Mouse (Mus musculus) limb, embryonic 13.5 days (tissue): ENCODE measurements around the gene Cmtm1. TPM values are rescaled to one million over a fixed set of nuclear protein-coding genes. Genes with fewer than 3 reads are reported as not detected.
"Not testable (repeated sequence)": the region's sequence is repeated elsewhere in the genome, so short reads cannot be mapped to it uniquely, and the experiment has no call there.

Experiments
- ATAC-seq: fragments of 200-750 bp; cut with Nextera tagmentation; 2 replicates; pipeline ENCODE4 v1.8.0; 2017; ENCODE audit warnings: low read depth, moderate number of reproducible peaks, moderate TSS enrichment; ENCODE audit not compliant: low FRiP score
- H3K27ac ChIP-seq: fragments of 300-500 bp; sonication (generic); 2 replicates; pipeline ENCODE4 v1.5.1; 2015; ENCODE audit warnings: inconsistent platforms, mild to moderate bottlenecking, moderate library complexity
- H3K27me3 ChIP-seq: fragments of 300-500 bp; sonication (generic); 2 replicates; pipeline ENCODE4 v1.6.1; 2015; ENCODE audit warnings: mild to moderate bottlenecking, inconsistent platforms
- H3K36me3 ChIP-seq: fragments of 300-500 bp; sonication (generic); 2 replicates; pipeline ENCODE4 v1.6.1; 2015; ENCODE audit warnings: inconsistent platforms, mild to moderate bottlenecking, moderate library complexity
- H3K4me1 ChIP-seq: fragments of 300-500 bp; sonication (generic); 2 replicates; pipeline ENCODE4 v1.6.1; 2015; ENCODE audit warnings: inconsistent platforms
- H3K4me2 ChIP-seq: fragments of 300-500 bp; sonication (generic); replicated peaks from 2 replicates; pipeline ENCODE4 v1.6.1; 2015; ENCODE audit warnings: inconsistent platforms, mild to moderate bottlenecking, moderate library complexity
- H3K4me3 ChIP-seq: fragments of 300-500 bp; sonication (generic); 2 replicates; pipeline ENCODE4 v1.5.1; 2015; ENCODE audit warnings: moderate library complexity, mild to moderate bottlenecking, inconsistent platforms
- H3K9ac ChIP-seq: fragments of 300-500 bp; sonication (generic); 2 replicates; pipeline ENCODE4 v1.6.1; 2015; ENCODE audit warnings: mild to moderate bottlenecking, inconsistent platforms
- H3K9me3 ChIP-seq: fragments of 300-500 bp; sonication (generic); 2 replicates; pipeline ENCODE4 v1.6.1; 2016; ENCODE audit warnings: inconsistent platforms
- WGBS: fragments of 180-500 bp; shearing (Covaris S2); methylation state at CpG from one replicate; pipeline ENCODE4 v1.1.7; 2015; 5-methylcytosine and 5-hydroxymethylcytosine counted together
- polyA plus RNA-seq: library from polyadenylated mRNA; unstranded; fragments of >200 nt; fragmentation: Nextera tagmentation; extraction: Ambion mirVana; gene quantifications from 2 replicates; pipeline ENCODE4 v1.2.1, GENCODE M21; 2015

Cmtm1 gene
- polyA plus RNA-seq, 1 experiment from 2014 or later: not detected

DNA sequence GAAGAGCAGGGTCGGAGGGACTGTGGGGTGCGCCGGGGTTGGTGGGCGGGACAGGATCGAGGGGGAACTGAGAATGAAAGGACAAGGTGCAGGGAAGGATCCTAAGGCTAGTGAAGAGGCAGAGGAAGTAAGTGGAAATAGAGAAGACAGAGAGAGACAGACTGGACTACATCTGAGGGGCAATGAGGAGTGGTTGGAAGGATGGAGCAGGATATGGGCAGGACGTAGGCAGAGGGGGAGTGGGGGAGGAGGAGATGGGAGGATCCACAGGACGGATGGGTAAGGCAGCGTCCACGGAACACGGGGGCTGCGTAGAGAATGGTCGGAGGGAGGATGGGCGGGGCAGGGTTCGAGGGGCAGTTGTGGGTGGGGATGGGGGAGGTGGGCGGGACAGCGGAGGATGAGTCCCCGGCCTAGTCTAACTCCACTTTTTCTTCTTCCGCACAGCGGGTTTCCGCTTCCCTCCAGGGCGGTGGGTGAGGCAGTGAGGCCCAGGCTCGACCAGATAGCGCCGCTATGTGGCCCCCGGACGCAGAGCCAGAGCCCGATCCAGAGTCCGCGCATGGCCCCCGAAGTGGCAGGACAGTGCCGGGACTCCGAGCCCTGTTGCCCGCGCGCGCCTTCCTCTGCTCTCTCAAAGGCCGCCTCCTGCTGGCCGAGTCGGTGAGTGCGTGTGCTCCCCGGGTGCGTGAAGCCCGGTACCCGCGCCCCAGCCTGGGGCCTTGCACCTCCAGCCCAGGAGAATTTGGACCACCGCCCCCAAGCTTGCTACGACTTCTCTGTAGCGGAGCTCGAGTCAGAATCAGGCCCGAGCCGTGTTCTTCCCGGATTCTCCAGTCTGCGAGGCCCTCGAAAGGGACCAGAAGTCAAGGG is 30.5 kb upstream of the Cmtm1 start:
- ATAC-seq: peak; percentile 75
- 0% methylated on average over 52 of the region's 54 CpGs for WGBS
- peaks cover 21% of the 10 kb centered on the region for H3K4me1 ChIP-seq
- no peaks in the 10 kb centered on the region for H3K27me3 ChIP-seq
- peak overlapping the region; percentile 70 for H3K4me3 ChIP-seq
- H3K27ac ChIP-seq: peak overlapping the region; percentile 79
- peak overlapping the region; percentile 88 for H3K9ac ChIP-seq
- H3K4me2 ChIP-seq: peak overlapping the region; percentile 80
- peaks cover 12% of the 10 kb centered on the region; the same call in 1 of the 2 replicates for H3K36me3 ChIP-seq
- H3K9me3 ChIP-seq: no peaks in the 10 kb centered on the region

DNA sequence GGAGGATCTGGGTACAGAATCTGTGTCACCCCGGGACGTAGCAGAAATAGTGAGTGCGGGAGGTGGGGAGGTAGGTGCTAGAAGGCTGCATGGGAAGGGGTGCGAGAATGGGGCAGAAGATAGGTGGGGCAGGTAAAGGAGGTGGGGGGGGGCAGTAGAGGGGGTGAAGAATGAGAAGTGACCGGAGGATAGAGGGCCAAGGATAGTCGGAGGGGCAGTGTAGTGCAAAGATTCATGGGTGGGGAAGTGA is 30.0 kb upstream of the Cmtm1 start:
- ATAC-seq: no peak; the same call in 1 of the 2 replicates
- Histone ChIP-seq H3K4me3 (peak overlapping the region; percentile 70), H3K36me3 (peaks cover 7% of the 10 kb centered on the region; the same call in 1 of the 2 replicates), H3K4me1 (peaks cover 21% of the 10 kb centered on the region), H3K9me3 (no peaks in the 10 kb centered on the region), H3K27me3 (no peaks in the 10 kb centered on the region), H3K4me2 (peak overlapping the region; percentile 80), H3K9ac (peak overlapping the region; percentile 88), H3K27ac (peak overlapping the region; percentile 55; the same call in 1 of the 2 replicates)
- 4% methylated on average over 6 of the region's 6 CpGs for WGBS

GRCm38 (mm10) chr8:104339229-104339982 is 29.5 kb upstream of the Cmtm1 start, which contains the start of gene Cmtm3:
TSS of gene Cmtm3 (plus strand) at chr8:104339410.
- Histone ChIP-seq H3K4me1 (peaks cover 21% of the 10 kb centered on the region), H3K36me3 (peaks cover 3% of the 10 kb centered on the region; the same call in 1 of the 2 replicates), H3K4me2 (peak within 1 kb of the TSS; percentile 80), H3K9ac (peak within 1 kb of the TSS; percentile 88), H3K27me3 (no peaks in the 10 kb centered on the region), H3K4me3 (peak within 1 kb of the TSS; percentile 70), H3K27ac (peak within 1 kb of the TSS; percentile 55; the same call in 1 of the 2 replicates), H3K9me3 (no peaks in the 10 kb centered on the region)
- whole genome bisulfite sequencing: 18% methylated on average over 17 of the region's 18 CpGs
- ATAC-seq: no peak

DNA sequence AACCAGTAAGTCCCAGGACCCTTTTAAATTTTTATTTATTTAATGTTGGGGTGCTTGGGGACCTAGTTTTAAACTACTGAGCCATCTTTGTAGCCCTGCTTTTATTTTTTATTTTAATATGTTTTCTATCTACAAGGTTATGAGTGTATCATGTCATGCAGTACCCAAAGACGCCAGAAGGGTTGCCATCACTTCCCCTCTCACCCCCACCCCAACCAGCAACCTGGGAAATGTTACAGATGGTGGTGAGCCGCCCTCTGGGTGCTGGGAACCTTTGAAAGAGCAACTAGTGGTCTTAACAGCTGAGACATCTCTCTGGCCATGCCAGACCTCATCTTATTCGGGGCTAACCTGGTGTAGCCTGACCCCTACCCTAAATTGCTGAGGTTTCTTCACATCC is 27.9 kb upstream of the Cmtm1 start:
- no peak overlapping the region for H3K4me3 ChIP-seq
- H3K27me3 ChIP-seq: no peaks in the 10 kb centered on the region
- peaks cover 14% of the 10 kb centered on the region for H3K4me1 ChIP-seq
- H3K9me3 ChIP-seq: no peaks in the 10 kb centered on the region
- no peaks in the 10 kb centered on the region for H3K36me3 ChIP-seq
- ATAC-seq: no peak
- H3K27ac ChIP-seq: no peak overlapping the region
- WGBS: 45% methylated on average over 3 of the region's 3 CpGs
- H3K4me2 ChIP-seq: no peak overlapping the region
- H3K9ac ChIP-seq: no peak overlapping the region

GRCm38 (mm10) chr8:104336806-104337205 is 26.9 kb upstream of the Cmtm1 start:
- Histone ChIP-seq H3K4me3 (no peak overlapping the region), H3K9ac (no peak overlapping the region), H3K4me2 (no peak overlapping the region), H3K9me3 (no peaks in the 10 kb centered on the region), H3K27me3 (no peaks in the 10 kb centered on the region), H3K4me1 (peaks cover 12% of the 10 kb centered on the region), H3K36me3 (no peaks in the 10 kb centered on the region), H3K27ac (no peak overlapping the region)
- ATAC-seq: no peak
- 86% methylated on average over 1 of the region's 1 CpGs for WGBS

DNA sequence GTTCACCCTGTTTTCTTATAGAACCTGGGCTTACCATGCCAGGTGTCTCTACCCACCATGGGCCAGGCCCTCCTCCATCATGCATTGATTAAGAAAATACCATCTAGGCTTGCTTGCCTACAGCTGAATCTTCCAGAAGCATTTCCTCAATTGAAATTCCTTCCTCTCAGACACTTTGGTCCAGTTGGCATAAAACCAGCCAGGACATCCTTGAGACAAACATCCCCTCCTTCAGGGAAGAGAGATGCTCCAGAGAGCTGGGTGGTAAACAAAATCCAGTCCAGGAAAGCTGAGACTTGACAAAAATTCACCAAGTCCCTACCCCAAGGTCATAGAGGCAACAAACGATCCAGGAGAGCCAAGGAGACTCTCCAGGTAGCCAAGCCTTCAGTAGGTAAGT is 24.3 kb upstream of the Cmtm1 start:
- H3K9ac ChIP-seq: no peak overlapping the region
- no peaks in the 10 kb centered on the region for H3K4me1 ChIP-seq
- H3K27ac ChIP-seq: no peak overlapping the region
- WGBS: 72% methylated on average over 1 of the region's 1 CpGs
- no peak overlapping the region for H3K4me2 ChIP-seq
- no peak overlapping the region for H3K4me3 ChIP-seq
- ATAC-seq: no peak
- no peaks in the 10 kb centered on the region for H3K9me3 ChIP-seq
- H3K27me3 ChIP-seq: no peaks in the 10 kb centered on the region
- no peaks in the 10 kb centered on the region for H3K36me3 ChIP-seq

DNA sequence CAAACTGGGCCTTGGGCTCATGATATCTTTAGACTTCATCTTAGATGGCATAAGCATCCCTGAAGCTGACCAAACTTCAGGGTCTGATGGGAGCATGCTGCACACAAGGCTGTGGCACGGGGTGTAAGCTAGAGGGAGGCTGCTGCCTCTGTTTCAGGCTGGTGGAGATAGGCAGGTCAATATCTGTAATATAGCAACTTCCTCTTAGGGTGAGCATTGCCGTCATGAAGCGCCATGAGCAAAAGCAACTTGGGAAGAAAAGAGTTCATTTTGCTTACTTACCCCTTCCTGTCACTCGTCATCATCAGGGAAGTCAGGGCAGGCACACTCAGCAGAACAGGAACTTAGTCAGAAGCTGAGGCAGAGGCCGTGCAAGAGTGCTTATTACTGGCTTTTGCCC is 23.8 kb upstream of the Cmtm1 start:
- Histone ChIP-seq H3K9ac (no peak overlapping the region), H3K4me1 (no peaks in the 10 kb centered on the region), H3K27ac (no peak overlapping the region), H3K4me3 (no peak overlapping the region), H3K27me3 (no peaks in the 10 kb centered on the region), H3K9me3 (no peaks in the 10 kb centered on the region), H3K36me3 (no peaks in the 10 kb centered on the region), H3K4me2 (no peak overlapping the region)
- 72% methylated on average over 5 of the region's 5 CpGs for WGBS
- ATAC-seq: no peak

GRCm38 (mm10) chr8:104332665-104333631 is 23.0 kb upstream of the Cmtm1 start:
- Histone ChIP-seq H3K4me3 (no peak overlapping the region), H3K9ac (no peak overlapping the region), H3K4me2 (no peak overlapping the region), H3K27me3 (no peaks in the 10 kb centered on the region), H3K9me3 (no peaks in the 10 kb centered on the region), H3K36me3 (no peaks in the 10 kb centered on the region), H3K27ac (no peak overlapping the region), H3K4me1 (no peaks in the 10 kb centered on the region)
- WGBS: 76% methylated on average over 5 of the region's 5 CpGs
- ATAC-seq: no peak

DNA sequence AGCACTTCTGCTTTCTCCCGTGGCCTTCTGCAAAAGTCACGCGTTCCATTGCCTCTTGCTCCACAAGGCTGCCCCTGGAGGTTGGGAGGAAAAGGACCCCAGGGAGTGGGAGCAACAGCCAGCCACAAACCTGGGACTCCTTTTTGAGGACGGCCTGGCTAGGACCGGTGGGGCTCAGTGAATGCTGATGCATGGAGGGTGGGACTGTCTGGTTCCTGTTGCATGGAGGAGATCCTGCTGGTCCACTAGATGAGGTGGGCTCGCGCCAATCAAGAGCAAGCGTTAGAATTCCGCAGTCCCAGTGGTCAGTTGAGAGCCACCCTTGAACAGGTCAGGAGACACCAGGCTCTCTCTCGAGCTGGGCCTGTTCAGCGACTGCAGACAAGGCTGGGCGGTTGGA is 12.0 kb upstream of the Cmtm1 start, which contains the start of gene Cmtm2b:
Gene Cmtm2b, plus strand, starts transcription at position 301 of the 400 bp plus-strand sequence.
- not testable (repeated sequence) for H3K4me2 ChIP-seq, H3K4me1 ChIP-seq, H3K27ac ChIP-seq, H3K27me3 ChIP-seq, H3K4me3 ChIP-seq, H3K36me3 ChIP-seq, ATAC-seq, H3K9ac ChIP-seq, H3K9me3 ChIP-seq
- 88% methylated on average over 12 of the region's 12 CpGs for WGBS

DNA sequence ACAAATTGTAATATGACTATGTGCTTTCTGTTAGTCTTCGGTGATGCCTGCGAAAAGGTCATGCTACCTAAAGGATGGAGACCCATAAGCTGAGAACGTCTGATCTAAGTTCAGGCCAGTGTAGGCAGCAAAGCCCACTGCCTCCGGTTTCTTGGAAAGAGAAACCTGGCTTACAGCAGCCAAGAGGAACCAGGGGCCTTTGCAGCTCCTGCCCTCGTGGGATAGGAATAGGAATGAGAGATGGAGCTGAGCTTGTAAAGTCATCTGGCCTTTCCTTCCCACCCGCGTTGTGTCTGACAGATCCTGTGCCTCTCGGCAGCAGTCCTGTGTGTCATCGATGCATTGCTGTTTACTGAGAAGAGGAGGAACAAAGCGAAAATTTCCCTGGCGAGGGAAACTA is 11.3 kb upstream of the Cmtm1 start, which contains the start of gene Gm11020:
Gene Gm11020, plus strand, starts transcription at position 301 of the 400 bp plus-strand sequence.
- ATAC-seq, H3K9ac ChIP-seq, H3K27me3 ChIP-seq, H3K4me3 ChIP-seq, H3K27ac ChIP-seq, H3K4me2 ChIP-seq, H3K9me3 ChIP-seq, H3K4me1 ChIP-seq, H3K36me3 ChIP-seq: not testable (repeated sequence)
- 86% methylated on average over 11 of the region's 11 CpGs for WGBS

DNA sequence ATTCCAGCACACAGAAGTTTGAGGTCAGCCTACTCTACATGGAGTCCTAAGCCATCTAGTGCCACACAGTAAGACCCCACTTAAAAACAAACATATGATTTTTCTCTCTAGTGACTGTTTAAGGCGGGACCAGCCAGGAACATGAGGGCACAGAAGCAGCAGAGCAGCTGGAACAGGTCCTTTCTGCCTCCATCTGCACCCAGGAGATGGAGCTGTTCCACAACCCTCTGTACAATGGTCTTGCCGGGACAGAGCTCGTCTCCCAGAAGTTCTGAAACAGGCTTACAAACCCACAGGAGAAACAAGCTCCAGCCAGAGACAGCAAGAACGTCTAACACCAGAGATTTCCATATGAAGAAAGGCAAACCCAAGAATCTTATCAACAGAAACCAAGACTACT is 3.4 kb upstream of the Cmtm1 start:
- Histone ChIP-seq H3K4me3 (no peak overlapping the region), H3K27ac (no peak overlapping the region), H3K4me2 (no peak overlapping the region), H3K27me3 (no peaks in the 10 kb centered on the region), H3K36me3 (no peaks in the 10 kb centered on the region), H3K4me1 (no peaks in the 10 kb centered on the region), H3K9me3 (no peaks in the 10 kb centered on the region), H3K9ac (no peak overlapping the region)
- WGBS: 65% methylated on average over 4 of the region's 4 CpGs
- no peak for ATAC-seq
